ENCODE assay signal across 8 mouse cellular contexts in genomic region chr17:46483561-46484001, GRCm38 (mm10). TPM values are rescaled to one million over a fixed set of nuclear protein-coding genes. Genes with fewer than 3 reads are reported as not detected.
DNase-seq lines count a peak whose midpoint lies in the region; TF ChIP-seq lines count a peak whose summit lies in the region.

No protein-coding gene starts in this region.

- peaks cover 41% of the 10 kb centered on the region for H3K4me1 ChIP-seq in hindbrain, embryonic 10.5 days (replicated peaks)
- peaks cover 6% of the 10 kb centered on the region; the same call in 1 of the 2 replicates for H3K4me1 ChIP-seq in small intestine, adult 2 months (ENCODE audit: control insufficient read depth, insufficient read depth, insufficient read length, low read length)

- peaks cover 18% of the 10 kb centered on the region for H3K36me3 ChIP-seq in hindbrain, embryonic 10.5 days
- no peaks in the 10 kb centered on the region for H3K36me3 ChIP-seq in small intestine, adult 2 months (ENCODE audit: control insufficient read depth, insufficient read depth, low read length)

- 2% methylated on average over 16 of the region's 16 CpGs for WGBS in hindbrain, embryonic 10.5 days
- 4% methylated on average over 16 of the region's 16 CpGs for WGBS in small intestine, adult 2 months

- 0 out of 2 replicates have a peak, but pooled peaks have one; percentile 3 for TF ChIP-seq CTCF in small intestine, adult 2 months (IDR thresholded peaks at IDR 0.05; ENCODE audit: extremely low read depth, insufficient read length, insufficient replicate concordance, low read depth, low read length)

- peaks cover 73% of the 10 kb centered on the region for H3K27me3 ChIP-seq in hindbrain, embryonic 10.5 days (ENCODE audit: insufficient read depth, poor library complexity, severe bottlenecking)
- H3K27me3 ChIP-seq in small intestine, adult 2 months (ENCODE audit: control insufficient read depth, insufficient read depth, low read length), result peaks cover 30% of the 10 kb centered on the region

- H3K4me3 ChIP-seq in hindbrain, embryonic 10.5 days, result peak overlapping the region; percentile 56
- peak overlapping the region; percentile 51 for H3K4me3 ChIP-seq in small intestine, adult 2 months (ENCODE audit: low read depth, low read length)

- H3K9me3 ChIP-seq in hindbrain, embryonic 10.5 days, result no peaks in the 10 kb centered on the region

- DNase-seq in urinary bladder, postnatal 14 days (ENCODE audit: low spot score), result peak; percentile 28
- DNase-seq in urinary bladder, postnatal 25 days (ENCODE audit: low spot score), result no peak
- DNase-seq in embryo, embryonic 10 days (ENCODE audit: low spot score), result peak; percentile 79
- peak; percentile 60 for DNase-seq in hindbrain, embryonic 10.5 days (ENCODE audit: low spot score)
- DNase-seq in layer of hippocampus, adult 9-11 months, result peak; percentile 77
- DNase-seq in lung, postnatal 10 days, result peak; percentile 30
- no peak for DNase-seq in spleen, adult 12 weeks (ENCODE audit: low spot score)

- no peak for TF ChIP-seq POLR2A in small intestine, adult 2 months (IDR thresholded peaks at IDR 0.05; ENCODE audit: low read depth, low read length)

- H3K27ac ChIP-seq in hindbrain, embryonic 10.5 days, result peak overlapping the region; percentile 80
- no peak overlapping the region for H3K27ac ChIP-seq in small intestine, adult 2 months (ENCODE audit: insufficient read depth, low read depth, low read length)

RNA-seq across cellular contexts. Expression of gene Ttbk1, which starts 3.9 kb away (rescaled TPM):
- polyA plus RNA-seq in hindbrain, embryonic 10.5 days (2016; fragmentation: Nextera tagmentation; extraction: Ambion mirVana), result 1.4 and 2.1 TPM in 2 replicates
- 0.20 and 0.25 TPM in 2 replicates for polyA plus RNA-seq in small intestine, adult 2 months (2012; rRNA removed)

RNA-seq across cellular contexts. Expression of gene Dnph1, which starts 12.9 kb away (rescaled TPM):
- polyA plus RNA-seq in hindbrain, embryonic 10.5 days (2016; fragmentation: Nextera tagmentation; extraction: Ambion mirVana), result 75.2 and 91.2 TPM in 2 replicates
- 3.3 and 6.3 TPM in 2 replicates for polyA plus RNA-seq in small intestine, adult 2 months (2012; rRNA removed)

RNA-seq across cellular contexts. Expression of gene Slc22a7, which starts 45.3 kb away (rescaled TPM):
- polyA plus RNA-seq in hindbrain, embryonic 10.5 days (2016; fragmentation: Nextera tagmentation; extraction: Ambion mirVana), result not detected in 2 replicates
- not detected in 2 replicates for polyA plus RNA-seq in small intestine, adult 2 months (2012; rRNA removed)

RNA-seq across cellular contexts. Expression of gene Crip3, which starts 54.9 kb away (rescaled TPM):
- polyA plus RNA-seq in hindbrain, embryonic 10.5 days (2016; fragmentation: Nextera tagmentation; extraction: Ambion mirVana), result 0.50 and 0.64 TPM in 2 replicates
- not detected in 2 replicates for polyA plus RNA-seq in small intestine, adult 2 months (2012; rRNA removed)

Comparison
In these comparisons a context has a peak if more than half of its experiments do, and no peak if none do; other contexts are left out.
1. DNase-seq: peak in urinary bladder, postnatal 14 days (single experiment), embryo, embryonic 10 days (single experiment), hindbrain, embryonic 10.5 days (single experiment), layer of hippocampus, adult 9-11 months (single experiment) and lung, postnatal 10 days (single experiment); none in urinary bladder, postnatal 25 days (single experiment) and spleen, adult 12 weeks (single experiment).
2. RNA of gene Dnph1, which starts 12.9 kb away (polyA plus RNA-seq): 75.2 to 91.2 TPM in hindbrain, embryonic 10.5 days; 3.3 to 6.3 TPM in small intestine, adult 2 months; every median in the first group is over 10 times any median in the second.